Mouse (Mus musculus) A20 (cell line): ENCODE data around the gene Src.

ENCODE experiments used
- DNase-seq: peaks from one replicate; pipeline ENCODE4 v3.0.0-alpha.2; 2011; ENCODE audit warnings: low read depth, low spot score

Src gene

DNA sequence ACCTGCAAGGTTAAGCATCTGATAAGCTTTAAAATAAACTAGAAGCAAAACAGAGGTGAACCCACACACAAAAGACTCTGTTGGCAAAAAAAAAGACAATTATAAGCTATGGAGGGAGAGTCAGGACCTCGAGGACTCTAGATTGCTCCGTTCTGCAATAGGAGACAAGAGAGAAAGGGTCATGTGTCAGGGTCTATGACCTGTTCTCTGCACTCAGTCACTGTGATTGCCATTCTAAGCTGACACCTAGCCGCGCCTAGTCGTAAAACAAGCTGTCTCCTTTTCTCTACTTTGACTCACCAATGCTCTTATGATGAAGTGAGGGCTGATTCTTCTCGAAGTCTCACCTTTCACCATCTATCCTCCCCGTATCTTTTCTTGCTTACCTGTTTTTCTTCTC, 5.7 kb upstream of the Src start:
- no peak for DNase-seq

DNA sequence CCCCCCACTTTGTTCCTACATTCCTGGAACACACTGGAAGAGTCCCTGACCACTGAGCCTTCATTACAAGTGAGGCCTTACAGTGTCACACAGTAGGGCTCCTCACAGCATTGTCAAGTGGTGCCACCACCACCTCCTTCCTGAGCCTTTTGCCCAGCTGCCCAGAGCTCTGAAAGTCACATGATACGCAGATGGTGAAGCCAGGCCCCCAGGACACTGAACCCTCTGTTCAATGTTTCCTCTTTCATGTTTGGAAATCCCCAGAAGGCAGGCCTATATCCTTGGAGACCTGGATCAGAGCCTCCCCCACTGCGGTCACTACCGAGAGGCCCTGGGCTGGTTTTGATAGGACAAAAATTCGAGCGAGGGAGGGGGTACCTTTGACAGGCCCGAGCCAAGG, 1.0 kb upstream of the Src start:
- no peak for DNase-seq

DNA sequence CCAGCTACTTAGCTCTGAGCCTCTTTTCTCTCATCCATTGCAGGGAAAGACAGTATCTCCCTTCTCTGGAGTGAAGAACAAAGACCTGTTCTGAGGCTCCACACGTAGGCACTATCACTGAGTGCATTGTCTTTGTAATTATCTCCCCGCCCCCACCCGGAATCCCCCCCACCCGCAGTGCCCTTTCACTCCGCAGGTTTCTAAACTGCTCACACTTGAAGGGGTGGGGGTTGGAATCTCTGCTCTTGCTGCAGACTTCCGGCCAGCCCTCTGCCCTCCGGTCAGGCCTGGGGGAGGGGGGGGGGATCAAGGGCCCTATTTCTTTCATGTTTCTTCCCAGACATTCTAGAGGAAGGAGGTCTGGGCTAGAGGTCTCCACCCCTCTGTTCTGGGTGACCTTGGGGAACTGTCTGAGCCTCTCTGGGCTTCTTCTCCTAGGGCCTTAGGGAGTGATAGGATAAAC, 396 bp downstream of the Src start:
- no peak for DNase-seq

DNA sequence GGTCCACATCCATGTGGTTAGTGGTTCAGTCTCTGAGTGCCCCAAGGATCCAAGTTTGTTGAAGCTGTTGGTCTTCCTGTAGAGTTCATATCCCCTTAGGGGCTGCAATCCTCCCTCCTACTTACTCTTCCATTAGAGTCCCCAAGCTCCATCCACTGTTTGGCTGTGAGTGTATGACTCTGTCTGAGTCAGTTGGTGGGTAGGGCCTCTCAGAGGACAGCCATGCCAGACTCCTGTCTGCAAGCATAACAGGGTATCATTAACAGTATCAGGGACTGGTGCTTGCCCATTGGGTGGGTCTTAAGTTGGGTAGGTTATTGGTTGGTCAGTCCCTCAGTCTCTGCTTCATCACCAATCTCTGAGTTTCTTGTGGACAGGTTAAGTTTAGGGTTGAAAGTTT, 1.3 kb downstream of the Src start:
- no peak for DNase-seq

DNA sequence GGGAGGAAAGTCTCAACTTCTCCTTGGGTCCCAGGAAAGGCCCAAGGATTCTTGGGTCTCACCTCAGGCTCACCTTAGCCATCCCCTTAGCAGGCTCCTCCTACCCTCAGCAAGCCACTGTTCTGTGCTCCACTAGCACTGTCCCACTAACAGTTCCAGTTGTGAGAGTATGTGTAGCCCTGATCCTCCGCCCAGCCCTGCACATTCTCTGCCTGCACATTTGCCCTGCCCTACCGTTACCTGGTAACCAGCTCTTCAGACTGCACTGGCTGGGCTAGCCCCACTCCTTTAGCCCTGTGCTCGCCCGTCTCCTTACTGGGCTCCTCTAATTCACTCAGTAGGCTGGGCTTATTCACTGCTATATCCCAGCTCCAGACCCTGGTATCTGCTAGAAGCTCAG, 2.2 kb downstream of the Src start:
- no peak for DNase-seq

DNA sequence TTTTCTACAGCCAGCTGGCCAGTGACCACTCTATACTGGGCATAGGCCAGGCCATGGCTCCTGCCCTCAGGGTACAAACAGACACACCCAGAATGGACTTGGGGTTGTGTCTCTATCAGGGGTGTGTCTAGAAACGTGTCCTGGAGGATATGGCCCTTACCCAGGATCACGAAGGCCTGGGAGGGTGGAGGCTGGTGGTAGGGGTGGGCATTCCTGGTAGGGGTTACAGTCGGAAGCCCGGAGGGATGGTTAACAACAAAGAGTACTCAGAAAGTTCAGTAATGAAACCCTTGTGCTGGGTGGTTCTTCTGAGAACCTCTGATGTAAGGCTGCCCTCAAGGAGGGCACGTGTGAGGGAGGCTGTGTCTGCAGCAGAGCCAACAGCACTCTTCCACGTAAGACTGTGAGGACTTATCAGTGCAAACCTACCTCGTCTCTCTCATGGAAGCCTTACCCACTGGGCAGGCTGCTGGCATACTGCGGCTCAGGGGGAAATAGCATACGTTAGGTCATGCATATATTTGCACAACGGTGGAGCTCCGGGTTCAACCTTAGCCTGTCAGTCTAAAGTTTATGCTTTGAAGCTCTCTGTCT, 3.9 kb downstream of the Src start:
- DNase-seq = no peak

DNA sequence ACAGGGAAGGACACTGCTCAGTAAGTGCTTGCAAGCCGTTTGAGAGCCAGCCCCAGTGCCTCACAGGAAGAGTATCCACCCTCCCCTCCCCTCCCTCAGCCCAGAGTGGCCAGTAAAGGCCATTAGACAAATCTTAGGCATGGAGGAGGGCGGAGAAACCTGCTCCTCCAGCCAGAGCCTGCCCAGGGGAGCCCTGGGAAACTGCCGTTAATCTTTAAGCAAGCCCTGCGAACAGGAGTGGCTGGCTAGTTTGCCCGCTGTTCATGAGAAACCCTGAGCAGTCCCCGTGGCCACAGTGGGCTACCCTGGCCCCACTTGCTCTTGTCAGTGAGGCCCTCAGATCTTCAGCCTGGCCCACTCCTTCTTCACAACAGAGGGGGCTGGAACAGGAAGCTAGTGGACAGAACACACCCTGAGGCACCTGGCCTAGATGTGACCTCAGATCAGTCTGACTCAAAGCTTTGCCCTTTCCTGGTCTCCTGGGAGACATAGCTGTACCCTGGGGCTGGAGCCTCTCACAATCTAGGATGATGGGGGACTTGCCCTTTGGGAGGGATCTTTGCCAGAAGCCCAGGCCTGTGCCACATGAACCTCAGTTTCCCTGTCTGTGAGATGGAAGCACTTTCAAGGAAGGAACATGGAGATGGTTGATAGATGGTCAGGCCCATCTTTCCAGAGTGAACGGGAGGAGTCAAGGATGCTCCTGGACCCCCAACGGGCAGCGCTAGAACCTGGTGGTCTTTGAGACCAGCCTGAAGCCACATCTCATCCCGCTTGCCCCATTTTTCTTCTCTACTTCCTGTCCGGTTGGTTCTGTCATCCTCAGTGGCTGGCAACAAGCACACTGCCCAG, 4.8 kb downstream of the Src start:
- DNase-seq = no peak

DNA sequence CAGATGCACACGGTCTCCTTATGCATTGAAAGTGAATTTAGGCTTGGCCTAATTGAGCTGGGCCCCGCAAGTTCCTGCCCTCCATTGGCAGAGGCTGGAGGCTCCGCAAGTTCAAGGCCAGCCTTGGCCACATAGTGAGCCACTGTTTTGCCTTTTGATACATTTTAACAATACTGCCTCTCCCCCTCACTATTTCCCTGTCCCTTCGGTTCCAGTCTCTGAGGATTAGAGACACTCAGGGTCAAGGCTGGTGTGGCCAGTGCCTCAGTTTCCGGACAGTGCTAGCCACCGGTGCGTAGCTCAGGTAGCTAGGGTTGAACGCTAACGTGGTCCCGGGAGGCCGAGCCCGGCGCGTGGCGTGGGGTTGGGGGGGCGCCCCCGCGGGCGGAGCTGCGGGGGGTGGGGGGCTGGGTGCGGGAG, 5.5 kb downstream of the Src start:
- no peak for DNase-seq

DNA sequence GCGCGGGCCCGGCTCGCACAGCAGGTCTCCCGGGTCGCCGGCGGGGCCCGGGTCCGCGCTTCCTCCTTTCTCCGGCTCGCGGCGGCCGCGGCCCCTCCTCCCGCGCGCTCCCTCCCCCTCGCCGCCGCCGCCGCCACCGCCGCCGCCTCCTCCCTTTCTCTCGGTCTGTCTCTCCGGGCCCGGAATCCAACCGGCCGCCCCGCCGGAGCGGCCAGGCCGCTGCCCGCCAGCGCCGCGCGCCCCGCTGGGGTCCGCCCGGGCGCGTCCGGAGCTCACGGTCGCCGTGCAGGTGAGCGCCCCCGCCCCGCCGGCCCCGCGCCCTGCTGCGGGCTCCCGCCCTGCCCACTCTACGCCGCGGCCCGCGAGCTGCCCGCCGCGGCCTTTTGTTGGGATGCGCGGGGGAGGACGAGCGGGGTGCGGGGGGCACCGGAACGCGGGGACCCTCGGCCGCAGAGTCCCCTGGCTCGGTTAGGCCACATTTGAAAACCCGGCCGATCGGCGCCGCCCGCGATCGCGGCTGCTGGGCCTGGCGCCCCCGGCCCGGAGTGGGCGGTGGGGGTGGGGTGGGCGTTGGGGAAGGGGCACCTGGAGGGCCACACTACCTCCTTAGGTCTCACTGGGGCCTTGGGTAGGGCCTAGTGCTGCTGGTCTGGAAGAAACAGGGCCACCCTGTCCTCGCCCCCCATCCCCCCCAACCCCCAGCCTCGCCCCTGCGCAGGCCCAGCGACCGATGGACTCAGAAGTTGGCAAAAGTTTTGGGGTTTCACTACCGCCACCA, 6.1 kb downstream of the Src start:
- DNase-seq = no peak

DNA sequence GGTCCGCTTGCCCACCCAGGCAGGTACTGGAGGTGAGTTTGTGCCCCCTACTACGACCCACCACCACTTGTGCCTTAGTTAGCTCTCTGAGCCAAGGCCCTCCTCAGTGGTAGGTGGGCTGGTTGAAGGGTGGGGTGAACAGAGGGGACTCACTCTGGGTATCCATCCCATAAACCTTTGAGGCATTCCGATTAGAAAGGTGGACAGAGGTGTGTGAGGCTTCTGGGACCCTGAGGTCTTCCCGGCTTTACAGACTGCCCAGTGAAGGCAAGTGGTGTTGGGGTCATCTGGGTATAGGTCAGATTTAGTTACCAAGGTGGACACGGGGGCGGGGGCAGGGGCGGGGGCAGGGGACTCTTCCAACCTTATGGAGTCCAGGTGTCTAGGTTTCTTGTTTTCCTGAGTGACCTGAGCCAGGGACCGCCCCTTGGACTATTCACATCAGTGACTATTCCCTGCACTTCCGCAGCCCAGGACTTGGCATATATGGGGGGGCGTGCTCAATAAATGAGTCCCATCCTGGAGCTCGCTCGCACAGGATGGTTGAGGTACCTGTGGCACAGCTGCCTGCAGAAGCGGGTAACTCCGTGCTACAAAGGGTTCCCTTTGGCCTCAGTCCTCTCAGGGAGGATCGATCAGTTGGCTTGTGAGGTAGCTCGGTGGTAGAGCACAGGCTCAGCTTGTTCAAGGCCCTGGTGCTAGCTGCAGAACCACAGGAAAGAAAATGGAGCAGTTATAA, 6.8 kb downstream of the Src start:
- no peak for DNase-seq

DNA sequence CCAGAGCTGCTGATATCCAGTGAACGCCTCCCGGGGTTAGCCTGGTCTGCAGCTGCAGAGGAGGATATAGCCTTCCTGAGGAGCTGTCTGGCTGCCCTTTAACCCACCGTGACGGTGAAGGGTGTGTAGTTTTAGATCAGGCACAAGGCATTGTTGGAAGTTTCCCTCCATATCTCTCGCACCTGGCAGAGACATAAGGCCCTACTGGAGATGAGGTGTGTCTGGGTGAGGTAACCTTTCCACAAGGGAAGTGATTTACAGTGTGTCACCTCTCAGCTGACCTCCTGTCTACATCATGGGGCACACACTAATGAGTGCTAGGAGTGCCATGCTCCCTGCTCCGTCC, 7.4 kb downstream of the Src start:
- no peak for DNase-seq

DNA sequence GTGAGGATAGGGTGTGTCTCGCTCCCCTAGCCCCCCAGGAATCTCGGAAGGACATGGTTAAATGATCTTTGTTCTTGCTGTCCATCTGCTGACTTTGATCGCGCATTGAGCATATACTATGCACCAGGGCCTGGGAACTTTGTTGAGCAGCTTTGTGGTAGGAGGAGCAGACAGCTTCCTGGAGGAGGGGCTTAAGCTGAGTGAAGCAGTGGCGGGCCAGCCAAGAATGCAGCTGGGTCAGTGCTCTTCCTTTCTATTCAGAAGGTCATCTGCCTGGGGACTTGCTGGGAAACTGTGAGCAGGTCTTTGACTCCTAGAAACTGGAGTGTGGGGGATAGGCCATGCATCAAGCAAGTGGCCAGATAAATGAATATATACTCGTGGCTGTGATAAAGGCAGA, 7.9 kb downstream of the Src start:
- DNase-seq = no peak

DNA sequence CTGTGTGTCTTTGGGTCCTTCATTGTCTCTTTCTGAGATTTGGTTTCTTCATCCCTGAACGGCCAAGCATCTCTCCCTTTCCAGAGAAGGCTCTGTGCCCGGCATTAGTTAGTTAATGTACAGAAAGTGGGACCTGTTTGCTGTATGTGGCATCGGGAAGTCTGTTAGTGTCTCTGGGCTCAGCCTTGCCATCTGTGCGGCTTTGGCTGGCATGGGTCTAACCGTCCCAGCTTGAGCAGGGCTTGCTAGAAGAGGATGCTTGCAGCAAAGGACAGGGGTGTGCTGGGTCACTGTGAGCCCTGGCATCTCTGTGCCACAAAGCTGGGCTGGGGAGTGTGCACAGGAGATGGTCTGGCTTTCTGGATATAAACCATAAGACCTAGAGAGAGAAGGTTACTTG, 8.9 kb downstream of the Src start:
- no peak for DNase-seq

DNA sequence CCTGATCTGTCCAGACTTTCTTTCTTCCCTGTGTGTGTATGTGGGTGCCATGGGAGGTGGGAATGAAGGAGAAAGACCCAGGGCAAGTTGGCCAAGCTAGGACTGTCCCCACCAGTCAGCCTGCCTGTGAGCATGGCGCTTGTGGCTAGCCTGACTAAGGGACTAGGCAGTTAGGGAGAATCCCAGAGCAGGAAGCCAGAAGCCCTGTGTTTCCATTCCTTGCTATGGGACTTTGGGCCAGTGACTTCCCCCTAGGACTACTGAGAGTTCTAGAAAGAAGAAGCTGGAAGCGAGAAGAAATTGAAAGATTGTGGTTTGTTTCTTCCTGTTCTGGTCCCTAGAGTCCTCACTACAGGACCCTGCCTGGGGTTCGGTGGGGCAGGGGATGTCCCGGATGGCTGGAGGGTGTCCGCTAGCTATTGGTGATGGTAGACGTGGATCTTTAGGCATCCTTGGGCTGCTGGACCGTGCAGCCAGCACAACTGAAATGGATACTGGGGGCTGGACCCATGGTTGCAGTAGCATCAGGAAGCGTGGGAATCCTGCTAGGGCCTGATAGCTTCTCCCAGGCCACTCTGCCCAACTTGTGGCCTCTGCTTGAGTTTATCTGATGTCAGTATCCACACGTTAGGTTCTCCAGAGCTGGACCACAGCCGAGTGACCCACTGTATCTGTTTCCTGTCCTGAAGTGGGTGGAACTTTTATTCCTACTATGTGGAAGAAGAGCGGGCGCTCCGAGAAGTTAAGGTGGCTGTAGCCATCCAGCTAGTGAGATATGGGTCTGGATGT, 10.3 kb downstream of the Src start:
- DNase-seq = no peak

DNA sequence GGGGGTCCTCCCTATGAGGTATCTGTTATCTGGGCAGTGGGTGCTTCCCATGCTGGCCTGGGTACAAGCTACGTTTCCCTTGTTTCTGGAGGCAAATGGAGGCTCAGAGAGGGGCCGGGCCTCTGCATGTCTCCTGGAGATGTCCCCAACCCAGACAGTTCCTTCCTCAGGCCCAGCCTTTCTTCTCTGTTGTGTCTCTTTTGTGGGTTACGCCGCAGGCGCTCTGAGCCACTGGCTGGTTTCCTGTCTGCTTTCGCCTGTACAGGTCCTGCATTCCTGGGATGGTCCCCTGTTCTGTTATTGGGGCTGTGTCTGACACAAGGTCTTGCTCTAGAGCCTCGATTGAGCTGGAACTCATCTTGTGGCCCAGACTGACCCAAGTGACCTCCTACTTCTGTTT, 11.5 kb downstream of the Src start:
- DNase-seq = no peak

DNA sequence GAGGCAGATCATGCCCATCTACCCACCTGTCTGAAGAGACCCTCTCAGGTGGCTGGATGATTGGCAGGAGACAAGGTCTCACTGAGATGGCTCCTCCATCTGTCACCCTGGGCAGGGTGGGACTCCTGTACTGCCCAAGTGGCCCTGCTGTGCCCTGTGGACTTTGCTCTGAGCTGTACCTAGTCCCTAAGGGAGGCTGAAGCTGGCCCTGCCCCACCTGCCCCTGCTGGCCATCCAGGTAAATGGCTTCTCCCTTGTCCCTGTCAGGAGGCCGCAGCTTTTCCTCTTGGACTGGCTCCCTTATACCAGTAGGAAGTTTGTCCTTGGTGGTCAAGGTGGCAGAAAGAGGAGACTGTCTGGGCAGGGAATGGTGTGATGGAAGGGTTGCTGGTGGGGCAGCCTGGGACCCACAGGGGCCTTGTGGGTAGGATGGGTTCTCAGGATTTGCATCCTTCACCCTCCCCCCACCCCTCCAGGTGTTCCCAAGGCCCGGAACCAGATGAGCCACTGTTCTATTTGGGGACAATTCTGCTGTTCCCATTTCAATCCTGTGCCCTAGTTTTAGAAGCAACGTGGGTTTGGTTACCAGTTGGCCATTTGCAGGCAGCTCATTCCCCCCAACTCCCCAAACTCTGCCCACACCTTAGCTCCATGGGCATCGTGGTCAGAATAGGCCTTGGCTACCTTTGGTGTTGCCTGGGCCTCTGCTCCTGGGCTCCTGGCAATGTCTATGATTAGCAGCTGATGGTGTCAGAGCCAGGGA, 12.6 kb downstream of the Src start:
- DNase-seq = no peak

DNA sequence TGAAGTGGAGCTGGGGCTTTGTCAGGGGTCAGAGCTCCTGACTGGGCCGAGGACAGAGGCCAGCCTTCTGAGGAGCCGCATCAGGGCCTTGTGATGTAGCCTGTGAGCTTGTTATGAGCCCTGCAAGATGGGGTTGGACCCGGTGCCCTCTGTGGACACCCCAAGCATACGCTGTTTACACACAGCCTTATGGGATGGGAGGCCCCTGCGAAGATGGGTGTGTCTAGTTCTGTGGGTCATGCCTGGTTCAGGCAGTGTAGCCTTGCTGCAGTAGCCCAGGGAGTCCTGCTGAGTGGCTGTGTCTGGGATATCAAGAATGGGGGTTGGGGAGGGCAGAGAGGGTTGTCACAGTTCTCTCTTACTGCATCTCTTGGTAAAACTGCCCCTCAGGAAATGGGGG, 13.7 kb downstream of the Src start:
- DNase-seq = no peak

DNA sequence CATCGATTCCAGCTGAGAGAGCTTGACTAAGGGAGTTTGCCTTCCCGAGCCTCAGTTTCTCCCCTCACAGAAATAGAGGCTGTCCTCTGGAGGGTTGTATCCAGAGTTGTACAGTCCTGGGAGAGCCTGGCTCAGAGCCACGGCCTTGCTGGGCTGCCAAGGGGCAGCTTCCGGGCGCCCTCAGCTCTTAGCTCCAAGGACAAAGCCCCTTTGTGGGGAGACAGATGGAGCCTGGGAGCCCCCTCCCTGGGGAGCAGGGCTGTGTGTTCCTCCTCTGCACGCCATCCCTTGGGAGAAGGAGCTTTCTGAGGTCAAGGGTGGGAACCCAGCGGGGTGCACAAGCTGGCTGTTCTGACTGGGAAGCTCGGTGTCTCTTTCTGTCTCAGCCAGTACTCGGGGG, 14.2 kb downstream of the Src start:
- no peak for DNase-seq

DNA sequence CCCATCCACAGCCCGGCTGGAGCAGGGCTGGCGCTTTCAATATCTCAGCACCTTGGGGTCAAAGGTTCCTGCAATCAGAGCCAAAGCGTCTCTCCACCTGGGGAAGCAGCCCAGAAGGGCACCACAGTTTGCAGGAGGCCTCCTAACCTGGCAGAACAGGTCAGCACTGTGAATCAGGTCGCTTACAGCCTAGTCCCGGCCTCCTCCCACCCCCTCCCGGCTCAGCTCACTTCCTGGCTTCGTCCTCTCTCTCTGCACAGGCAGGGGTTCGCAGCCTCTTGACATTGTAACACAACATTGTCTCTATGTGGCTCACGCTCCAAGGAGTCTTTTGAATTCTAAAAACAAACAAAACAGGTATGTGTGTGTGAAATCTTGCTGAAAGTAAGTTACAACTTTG, 15.8 kb downstream of the Src start:
- no peak for DNase-seq

DNA sequence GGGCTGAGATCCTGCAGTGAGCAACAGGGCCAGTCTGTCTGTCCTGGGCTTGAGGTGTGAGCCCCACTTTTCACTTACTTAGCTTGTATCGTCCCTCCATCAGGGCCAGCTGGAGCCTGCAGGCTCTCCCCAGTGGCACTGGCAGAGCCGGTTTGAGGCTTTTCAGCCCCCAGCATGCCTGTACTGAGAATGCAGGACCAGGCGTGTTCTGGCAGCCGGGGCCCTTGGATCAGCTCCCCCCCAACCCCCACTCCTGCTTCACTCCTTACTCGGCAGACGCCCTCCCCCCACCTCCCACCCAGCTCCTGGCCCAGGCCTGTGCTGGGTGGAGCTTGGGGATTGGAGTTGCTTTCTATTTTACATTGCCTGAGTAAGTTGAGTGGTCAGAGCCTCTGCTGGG, 16.3 kb downstream of the Src start:
- DNase-seq = no peak

DNA sequence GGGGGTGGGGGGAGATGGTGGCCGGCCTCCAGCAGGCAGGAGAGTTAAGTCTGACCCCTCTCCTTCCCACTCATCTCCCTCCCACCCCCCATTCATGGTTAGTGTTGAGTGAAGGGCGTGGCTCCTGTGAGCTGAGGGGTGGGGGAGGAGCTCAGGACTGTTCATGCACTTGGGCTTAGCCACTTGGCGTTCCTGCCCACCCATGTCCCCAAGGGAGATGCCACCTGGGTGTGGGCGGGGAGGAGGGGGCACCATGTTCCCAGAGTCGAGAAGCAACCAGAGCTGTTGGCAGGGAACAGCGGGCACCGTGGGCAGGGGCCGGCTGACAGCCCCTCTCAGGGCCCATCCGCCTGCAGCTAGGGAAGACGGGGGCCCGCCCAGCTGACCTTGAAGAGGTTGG, 18.3 kb downstream of the Src start:
- DNase-seq = no peak
